Mouse (Mus musculus): ENCODE results near the gene Alpl. TPM values are rescaled to one million over a fixed set of nuclear protein-coding genes. Genes with fewer than 3 reads are reported as not detected.

Gene Alpl
- polyA plus RNA-seq, 1 experiment from 2014 or later = 16.1 TPM

GRCm38 (mm10) chr4:137697156-137697885 is 98.9 kb downstream of the Alpl start:
- DNase-seq (ENCODE audit: low spot score) (no peak), ATAC-seq (replicated peaks; ENCODE audit: low FRiP score) (no peak)
- H3K4me1 ChIP-seq (replicated peaks; ENCODE audit: control insufficient read depth, insufficient read depth, low read length) = no peaks in the 10 kb centered on the region
- H3K4me3 ChIP-seq (ENCODE audit: low read depth, low read length) = no peak overlapping the region
- no peaks in the 10 kb centered on the region for H3K36me3 ChIP-seq (ENCODE audit: control insufficient read depth, insufficient read depth, low read length)
- H3K4me2 ChIP-seq (ENCODE audit: low read depth, low read length, severe bottlenecking) = no peak overlapping the region
- H3K27ac ChIP-seq (ENCODE audit: low read depth, low read length) = no peak overlapping the region
- WGBS = 76% methylated on average over 13 of the region's 13 CpGs
- no peaks in the 10 kb centered on the region for H3K27me3 ChIP-seq (ENCODE audit: control insufficient read depth, insufficient read depth, low read length)
- no peaks in the 10 kb centered on the region for H3K9me3 ChIP-seq (ENCODE audit: control insufficient read depth, low read length)
- H3K9ac ChIP-seq (ENCODE audit: low read length) = no peak overlapping the region

- H3K4me3 ChIP-seq (ENCODE audit: low read depth, low read length) = no peak overlapping the region
- DNase-seq (ENCODE audit: low spot score) = no peak
- no peaks in the 10 kb centered on the region for H3K27me3 ChIP-seq (ENCODE audit: control insufficient read depth, insufficient read depth, low read length)
- no peak overlapping the region for H3K4me2 ChIP-seq (ENCODE audit: low read depth, low read length, severe bottlenecking)
- H3K27ac ChIP-seq (ENCODE audit: low read depth, low read length) = no peak overlapping the region
- H3K4me1 ChIP-seq (replicated peaks; ENCODE audit: control insufficient read depth, insufficient read depth, low read length) = no peaks in the 10 kb centered on the region
- H3K9me3 ChIP-seq (ENCODE audit: control insufficient read depth, low read length) = no peaks in the 10 kb centered on the region
- WGBS = 47% methylated on average over 4 of the region's 4 CpGs
- ATAC-seq (replicated peaks; ENCODE audit: low FRiP score) = no peak
- no peak overlapping the region for H3K9ac ChIP-seq (ENCODE audit: low read length)
- no peaks in the 10 kb centered on the region for H3K36me3 ChIP-seq (ENCODE audit: control insufficient read depth, insufficient read depth, low read length)
Measured at GRCm38 (mm10) chr4:137695900-137696299, 100.3 kb downstream of the Alpl start.

GRCm38 (mm10) chr4:137695300-137695699 is 100.9 kb downstream of the Alpl start:
- Histone ChIP-seq H3K27me3 (ENCODE audit: control insufficient read depth, insufficient read depth, low read length) (no peaks in the 10 kb centered on the region), H3K27ac (ENCODE audit: low read depth, low read length) (no peak overlapping the region), H3K4me1 (replicated peaks; ENCODE audit: control insufficient read depth, insufficient read depth, low read length) (no peaks in the 10 kb centered on the region), H3K4me2 (ENCODE audit: low read depth, low read length, severe bottlenecking) (no peak overlapping the region), H3K9me3 (ENCODE audit: control insufficient read depth, low read length) (no peaks in the 10 kb centered on the region), H3K36me3 (ENCODE audit: control insufficient read depth, insufficient read depth, low read length) (no peaks in the 10 kb centered on the region), H3K4me3 (ENCODE audit: low read depth, low read length) (no peak overlapping the region), H3K9ac (ENCODE audit: low read length) (no peak overlapping the region)
- ATAC-seq (replicated peaks; ENCODE audit: low FRiP score) = no peak
- 80% methylated on average over 8 of the region's 8 CpGs for WGBS
- DNase-seq (ENCODE audit: low spot score) = no peak

DNA sequence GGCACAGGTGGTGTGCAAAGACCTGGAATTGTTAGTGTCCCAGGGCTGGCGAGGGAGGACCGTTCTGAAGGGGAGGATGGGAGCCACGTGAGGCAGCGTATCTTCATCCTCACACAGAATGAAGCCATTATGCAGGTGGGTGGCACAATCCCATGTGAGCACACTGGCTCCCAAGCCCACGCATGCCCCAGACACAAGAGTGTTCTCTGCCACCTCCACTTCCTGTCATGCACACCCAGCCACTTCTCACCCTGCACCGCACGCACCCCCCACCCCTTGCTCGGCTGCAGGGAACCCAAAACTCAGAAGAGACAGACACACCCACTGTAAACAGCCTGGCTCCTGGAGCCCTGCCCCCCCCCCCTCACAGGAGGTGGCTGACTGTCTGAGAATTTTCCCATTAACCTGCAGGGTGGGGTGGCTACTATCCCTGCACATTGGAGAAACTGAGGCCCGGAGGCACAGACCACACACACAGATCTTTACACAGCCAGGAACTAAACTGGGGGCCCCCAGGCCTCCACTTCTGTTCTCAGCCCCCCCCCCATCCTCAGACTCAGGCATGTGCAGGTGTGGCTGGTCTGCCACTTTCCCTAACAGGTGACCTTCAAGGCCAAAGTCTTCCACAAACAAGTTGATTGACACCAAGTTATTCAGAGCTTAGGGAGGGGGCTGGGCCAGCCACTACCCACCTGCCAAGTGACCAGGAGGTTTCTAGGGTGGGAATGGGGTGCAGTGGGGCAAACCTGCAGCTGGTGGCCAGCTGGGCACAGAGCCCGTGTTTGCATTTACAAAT is 103.9 kb downstream of the Alpl start:
- Histone ChIP-seq H3K27ac (ENCODE audit: low read depth, low read length) (no peak overlapping the region), H3K9ac (ENCODE audit: low read length) (no peak overlapping the region), H3K4me3 (ENCODE audit: low read depth, low read length) (no peak overlapping the region), H3K4me2 (ENCODE audit: low read depth, low read length, severe bottlenecking) (no peak overlapping the region), H3K4me1 (replicated peaks; ENCODE audit: control insufficient read depth, insufficient read depth, low read length) (no peaks in the 10 kb centered on the region), H3K27me3 (ENCODE audit: control insufficient read depth, insufficient read depth, low read length) (no peaks in the 10 kb centered on the region), H3K36me3 (ENCODE audit: control insufficient read depth, insufficient read depth, low read length) (no peaks in the 10 kb centered on the region), H3K9me3 (ENCODE audit: control insufficient read depth, low read length) (no peaks in the 10 kb centered on the region)
- DNase-seq (ENCODE audit: low spot score) (no peak), ATAC-seq (replicated peaks; ENCODE audit: low FRiP score) (no peak)
- WGBS = 85% methylated on average over 10 of the region's 10 CpGs

Other genes starting within 250 kb of the Alpl start
- gene Ldlrad2, start 221.8 kb downstream of the Alpl start, polyA plus RNA-seq (2014; fragmentation: Nextera tagmentation; extraction: Ambion mirVana) = not detected in 2 replicates
- gene Usp48, start 202.6 kb downstream of the Alpl start, polyA plus RNA-seq (2014; fragmentation: Nextera tagmentation; extraction: Ambion mirVana) = 86.4 TPM in 2 replicates
- 4.4 and 7.7 TPM in 2 replicates for gene Rap1gap, start 131.7 kb downstream of the Alpl start, polyA plus RNA-seq (2014; fragmentation: Nextera tagmentation; extraction: Ambion mirVana)
- gene Ece1, start 65.9 kb upstream of the Alpl start, polyA plus RNA-seq (2014; fragmentation: Nextera tagmentation; extraction: Ambion mirVana) = 35.0 and 35.2 TPM in 2 replicates
- 57.3 and 57.6 TPM in 2 replicates for gene Eif4g3, start 196.6 kb upstream of the Alpl start, polyA plus RNA-seq (2014; fragmentation: Nextera tagmentation; extraction: Ambion mirVana)

All from forebrain, embryonic 11.5 days (tissue).